Mouse (Mus musculus) kidney, embryonic 16.5 days (tissue): ENCODE data around the gene Actn4. TPM values are rescaled to one million over a fixed set of nuclear protein-coding genes. Genes with fewer than 3 reads are reported as not detected.

Experiments used
- ATAC-seq: fragments of 200-750 bp; cut with Nextera tagmentation; 2 replicates; pipeline ENCODE4 v1.8.0; 2017; ENCODE audit warnings: moderate TSS enrichment; ENCODE audit not compliant: low FRiP score, low TSS enrichment
- H3K27ac ChIP-seq: fragments of 300-500 bp; sonication (generic); 2 replicates; pipeline ENCODE4 v1.5.1; 2014; ENCODE audit warnings: low read length
- H3K27me3 ChIP-seq: fragments of 300-500 bp; sonication (generic); 2 replicates; pipeline ENCODE4 v1.6.1; 2014; ENCODE audit warnings: low read length, control low read depth, mixed read lengths; ENCODE audit not compliant: insufficient read depth
- H3K36me3 ChIP-seq: fragments of 300-500 bp; sonication (generic); 2 replicates; pipeline ENCODE4 v1.6.1; 2014; ENCODE audit warnings: low read length, control low read depth, mixed read lengths; ENCODE audit not compliant: insufficient read depth
- H3K4me1 ChIP-seq: fragments of 300-500 bp; sonication (generic); 2 replicates; pipeline ENCODE4 v1.6.1; 2014; ENCODE audit warnings: low read length, control low read depth, mixed read lengths; ENCODE audit not compliant: insufficient read depth
- H3K4me2 ChIP-seq: fragments of 300-500 bp; sonication (generic); replicated peaks from 2 replicates; pipeline ENCODE4 v1.6.1; 2014; ENCODE audit warnings: low read depth, low read length
- H3K4me3 ChIP-seq: fragments of 300-500 bp; sonication (generic); 2 replicates; pipeline ENCODE4 v1.5.1; 2014; ENCODE audit warnings: mild to moderate bottlenecking, low read length
- H3K9ac ChIP-seq: fragments of 300-500 bp; sonication (generic); replicated peaks from 2 replicates; pipeline ENCODE4 v1.6.1; 2014; ENCODE audit warnings: low read length
- H3K9me3 ChIP-seq: fragments of 300-500 bp; sonication (generic); 2 replicates; pipeline ENCODE4 v1.6.1; 2016; ENCODE audit warnings: low read length, control low read depth
- WGBS: fragments of 180-500 bp; shearing (Covaris S2); extraction: QIAGEN DNeasy Blood & Tissue Kit; methylation state at CpG from one replicate; pipeline ENCODE4 v1.1.7; 2014; 5-methylcytosine and 5-hydroxymethylcytosine counted together
- polyA plus RNA-seq: library from polyadenylated mRNA; unstranded; fragments of >200 nt; fragmentation: Nextera tagmentation; extraction: Ambion mirVana; gene quantifications from 2 replicates; pipeline ENCODE4 v1.2.1, GENCODE M21; 2015

Actn4 gene
- polyA plus RNA-seq, 1 experiment from 2014 or later: 374 TPM

- Histone ChIP-seq H3K9me3 (no peaks in the 10 kb centered on the region), H3K4me1 (peaks cover 62% of the 10 kb centered on the region), H3K27me3 (no peaks in the 10 kb centered on the region), H3K4me3 (no peak overlapping the region), H3K27ac (peak overlapping the region; percentile 95), H3K4me2 (no peak overlapping the region), H3K36me3 (0 out of 2 replicates have a peak, but pooled peaks cover 8% of the 10 kb centered on the region), H3K9ac (peak overlapping the region; percentile 17; the same call in 1 of the 2 replicates)
- peak; percentile 79 for ATAC-seq
- 68% methylated on average over 7 of the region's 7 CpGs for WGBS
These were observed 31.0 kb downstream of the Actn4 start for GRCm38 (mm10) chr7:28931032-28931694.

- ATAC-seq: peak; percentile 49; the same call in 1 of the 2 replicates
- H3K27me3 ChIP-seq: no peaks in the 10 kb centered on the region
- peak overlapping the region; percentile 48 for H3K9ac ChIP-seq
- H3K27ac ChIP-seq: peak overlapping the region; percentile 75
- H3K4me3 ChIP-seq: no peak overlapping the region
- H3K36me3 ChIP-seq: 0 out of 2 replicates have a peak, but pooled peaks cover 8% of the 10 kb centered on the region
- WGBS: 31% methylated on average over 5 of the region's 5 CpGs
- H3K4me2 ChIP-seq: no peak overlapping the region
- H3K4me1 ChIP-seq: peaks cover 66% of the 10 kb centered on the region
- no peaks in the 10 kb centered on the region for H3K9me3 ChIP-seq
These were observed 31.7 kb downstream of the Actn4 start for GRCm38 (mm10) chr7:28930320-28931031.

GRCm38 (mm10) chr7:28929381-28929780 is 32.8 kb downstream of the Actn4 start:
- no peak for ATAC-seq
- 0 out of 2 replicates have a peak, but pooled peaks cover 5% of the 10 kb centered on the region for H3K36me3 ChIP-seq
- no peaks in the 10 kb centered on the region for H3K27me3 ChIP-seq
- peak overlapping the region; percentile 75 for H3K27ac ChIP-seq
- 7% methylated on average over 3 of the region's 3 CpGs for WGBS
- H3K4me3 ChIP-seq: no peak overlapping the region
- no peaks in the 10 kb centered on the region for H3K9me3 ChIP-seq
- peaks cover 72% of the 10 kb centered on the region for H3K4me1 ChIP-seq
- H3K9ac ChIP-seq: no peak overlapping the region
- no peak overlapping the region for H3K4me2 ChIP-seq

- Histone ChIP-seq H3K4me2 (no peak overlapping the region), H3K27me3 (no peaks in the 10 kb centered on the region), H3K27ac (peak overlapping the region; percentile 95), H3K4me1 (peaks cover 79% of the 10 kb centered on the region), H3K4me3 (no peak overlapping the region), H3K36me3 (peaks cover 6% of the 10 kb centered on the region), H3K9me3 (no peaks in the 10 kb centered on the region), H3K9ac (no peak overlapping the region; the same call in 1 of the 2 replicates)
- 68% methylated on average over 2 of the region's 2 CpGs for WGBS
- ATAC-seq: no peak
These were observed 36.0 kb downstream of the Actn4 start for GRCm38 (mm10) chr7:28926172-28926571.

- H3K4me1 ChIP-seq: peaks cover 74% of the 10 kb centered on the region
- peaks cover 7% of the 10 kb centered on the region for H3K36me3 ChIP-seq
- H3K4me3 ChIP-seq: no peak overlapping the region
- no peak overlapping the region for H3K4me2 ChIP-seq
- 5% methylated on average over 9 of the region's 9 CpGs for WGBS
- no peaks in the 10 kb centered on the region for H3K27me3 ChIP-seq
- H3K9me3 ChIP-seq: no peaks in the 10 kb centered on the region
- peak overlapping the region; percentile 95 for H3K27ac ChIP-seq
- peak; percentile 89 for ATAC-seq
- peak overlapping the region; percentile 52; the same call in 1 of the 2 replicates for H3K9ac ChIP-seq
These were observed 36.8 kb downstream of the Actn4 start for GRCm38 (mm10) chr7:28925317-28925716.

GRCm38 (mm10) chr7:28924802-28925201 is 37.3 kb downstream of the Actn4 start:
- peaks cover 74% of the 10 kb centered on the region for H3K4me1 ChIP-seq
- no peak for ATAC-seq
- H3K4me2 ChIP-seq: no peak overlapping the region

GRCm38 (mm10) chr7:28923865-28924291 is 38.3 kb downstream of the Actn4 start:
- Histone ChIP-seq H3K9ac (peak overlapping the region; percentile 52), H3K9me3 (no peaks in the 10 kb centered on the region), H3K36me3 (peaks cover 7% of the 10 kb centered on the region), H3K4me2 (peak overlapping the region; percentile 26; the same call in 1 of the 2 replicates), H3K4me1 (peaks cover 73% of the 10 kb centered on the region), H3K27me3 (no peaks in the 10 kb centered on the region), H3K27ac (peak overlapping the region; percentile 95), H3K4me3 (no peak overlapping the region)
- WGBS: 3% methylated on average over 4 of the region's 4 CpGs
- ATAC-seq: peak; percentile 60

More at GRCm38 (mm10) chr7:28924802-28925201, 37.3 kb downstream of the Actn4 start:
- H3K9me3 ChIP-seq: no peaks in the 10 kb centered on the region
- H3K36me3 ChIP-seq: peaks cover 7% of the 10 kb centered on the region
- H3K27ac ChIP-seq: peak overlapping the region; percentile 95
- no peak overlapping the region for H3K4me3 ChIP-seq
- peak overlapping the region; percentile 52 for H3K9ac ChIP-seq
- 70% methylated on average over 3 of the region's 3 CpGs for WGBS
- H3K27me3 ChIP-seq: no peaks in the 10 kb centered on the region

GRCm38 (mm10) chr7:28922606-28923005 is 39.5 kb downstream of the Actn4 start:
- no peak for ATAC-seq
- WGBS: 62% methylated on average over 4 of the region's 4 CpGs
- Histone ChIP-seq H3K27me3 (no peaks in the 10 kb centered on the region), H3K9ac (no peak overlapping the region), H3K4me3 (no peak overlapping the region), H3K4me1 (peaks cover 78% of the 10 kb centered on the region), H3K27ac (peak overlapping the region; percentile 95), H3K9me3 (no peaks in the 10 kb centered on the region), H3K4me2 (no peak overlapping the region), H3K36me3 (peaks cover 17% of the 10 kb centered on the region)

- Histone ChIP-seq H3K4me2 (no peak overlapping the region), H3K9me3 (no peaks in the 10 kb centered on the region), H3K27ac (peak overlapping the region; percentile 30; the same call in 1 of the 2 replicates), H3K36me3 (peaks cover 23% of the 10 kb centered on the region), H3K4me1 (peaks cover 84% of the 10 kb centered on the region), H3K27me3 (no peaks in the 10 kb centered on the region), H3K4me3 (no peak overlapping the region), H3K9ac (no peak overlapping the region)
- 81% methylated on average over 8 of the region's 8 CpGs for WGBS
- no peak for ATAC-seq
These were observed 40.2 kb downstream of the Actn4 start for GRCm38 (mm10) chr7:28921722-28922465.
